Mouse (Mus musculus) heart, embryonic 13.5 days (tissue): ENCODE results near the gene Ypel1. TPM values are rescaled to one million over a fixed set of nuclear protein-coding genes. Genes with fewer than 3 reads are reported as not detected.

ENCODE experiments used
- ATAC-seq: fragments of 200-750 bp; cut with Nextera tagmentation; 2 replicates; pipeline ENCODE4 v1.8.0; 2017; ENCODE audit warnings: moderate TSS enrichment; ENCODE audit not compliant: insufficient number of reproducible peaks, low FRiP score, low TSS enrichment; ENCODE audit errors: extremely low read depth
- H3K27ac ChIP-seq: fragments of 300-500 bp; sonication (generic); replicated peaks from 2 replicates; pipeline ENCODE4 v1.5.1; 2015; ENCODE audit warnings: moderate library complexity, mild to moderate bottlenecking, inconsistent platforms
- H3K27me3 ChIP-seq: fragments of 300-500 bp; sonication (generic); replicated peaks from 2 replicates; pipeline ENCODE4 v1.6.1; 2015; ENCODE audit warnings: mild to moderate bottlenecking, inconsistent platforms
- H3K36me3 ChIP-seq: fragments of 300-500 bp; sonication (generic); 2 replicates; pipeline ENCODE4 v1.6.1; 2015; ENCODE audit warnings: mild to moderate bottlenecking, inconsistent platforms
- H3K4me1 ChIP-seq: fragments of 300-500 bp; sonication (generic); 2 replicates; pipeline ENCODE4 v1.6.1; 2015; ENCODE audit warnings: inconsistent platforms
- H3K4me2 ChIP-seq: fragments of 300-500 bp; sonication (generic); 2 replicates; pipeline ENCODE4 v1.6.1; 2015; ENCODE audit warnings: inconsistent platforms, mild to moderate bottlenecking, moderate library complexity
- H3K4me3 ChIP-seq: fragments of 300-500 bp; sonication (generic); 2 replicates; pipeline ENCODE4 v1.5.1; 2015; ENCODE audit warnings: moderate library complexity, mild to moderate bottlenecking, inconsistent platforms
- H3K9ac ChIP-seq: fragments of 300-500 bp; sonication (generic); 2 replicates; pipeline ENCODE4 v1.6.1; 2015; ENCODE audit warnings: inconsistent platforms, mild to moderate bottlenecking, moderate library complexity
- H3K9me3 ChIP-seq: fragments of 300-500 bp; sonication (generic); 2 replicates; pipeline ENCODE4 v1.6.1; 2016; ENCODE audit warnings: inconsistent platforms
- WGBS: fragments of 180-500 bp; shearing (Covaris S2); methylation state at CpG from one replicate; pipeline ENCODE4 v1.1.7; 2015; ENCODE audit warnings: mixed read lengths; 5-methylcytosine and 5-hydroxymethylcytosine counted together
- polyA plus RNA-seq: library from polyadenylated mRNA; unstranded; fragments of >200 nt; fragmentation: Nextera tagmentation; extraction: Ambion mirVana; gene quantifications from 2 replicates; pipeline ENCODE4 v1.2.1, GENCODE M21; 2015

Gene Ypel1
- polyA plus RNA-seq = 13.7 and 16.8 TPM in 2 replicates

- 0 out of 2 replicates have a peak, but pooled peaks cover under 1% of the 10 kb centered on the region for H3K36me3 ChIP-seq
- no peaks in the 10 kb centered on the region; the same call in 1 of the 2 replicates for H3K27me3 ChIP-seq
- H3K4me3 ChIP-seq = peak within 1 kb of the TSS; percentile 82
- WGBS = under 1% methylated on average over 74 of the region's 76 CpGs
- peak within 1 kb of the TSS; percentile 89 for H3K9ac ChIP-seq
- no peaks in the 10 kb centered on the region for H3K9me3 ChIP-seq
- H3K27ac ChIP-seq = peak within 1 kb of the TSS; percentile 85
- H3K4me1 ChIP-seq = peaks cover 9% of the 10 kb centered on the region
- peak within 1 kb of the TSS; percentile 89 for H3K4me2 ChIP-seq
- peak; percentile 78 for ATAC-seq
Observed at GRCm38 (mm10) chr16:17069511-17070443, at the start of gene Ypel1. Gene Ypel1 (plus strand): TSS chr16:17069696.

DNA sequence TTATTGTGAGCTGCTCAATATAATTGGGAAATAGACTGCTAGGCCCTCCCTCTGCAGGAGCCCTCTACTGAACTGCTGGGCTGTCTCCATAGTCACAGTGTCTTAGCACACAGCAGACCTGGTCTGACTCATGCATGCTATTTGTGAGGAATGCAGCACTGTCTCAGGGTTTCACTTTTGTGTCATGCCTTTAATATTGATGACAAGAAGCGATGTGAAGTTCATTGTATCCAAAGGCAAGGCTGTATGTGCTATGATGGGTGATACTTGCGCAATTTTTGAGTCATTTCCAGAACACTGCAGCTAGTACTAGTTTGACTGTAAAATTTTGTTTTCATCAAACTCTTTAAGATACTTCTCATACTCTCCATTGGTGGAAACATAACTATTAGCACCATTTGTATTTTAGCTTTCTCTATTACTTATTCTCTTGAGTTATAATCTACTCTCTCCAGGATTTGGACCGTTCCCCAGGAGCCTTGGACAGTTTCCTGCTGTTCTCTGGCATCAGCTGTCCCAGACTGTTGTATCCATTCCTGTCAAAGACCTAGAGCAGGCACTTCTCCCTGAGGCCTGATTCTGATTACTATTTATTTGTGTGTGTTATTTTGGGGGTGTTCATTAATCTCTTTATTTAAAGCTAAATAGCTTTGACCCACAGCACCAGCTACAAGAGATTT, 44.9 kb upstream of the Ypel1 start:
- H3K27me3 ChIP-seq = no peaks in the 10 kb centered on the region
- no peak overlapping the region for H3K9ac ChIP-seq
- H3K4me2 ChIP-seq = no peak overlapping the region
- WGBS = 80% methylated on average over 3 of the region's 3 CpGs
- no peaks in the 10 kb centered on the region for H3K4me1 ChIP-seq
- H3K4me3 ChIP-seq = no peak overlapping the region
- H3K9me3 ChIP-seq = no peaks in the 10 kb centered on the region
- ATAC-seq = no peak
- H3K27ac ChIP-seq = no peak overlapping the region
- H3K36me3 ChIP-seq = peaks cover 85% of the 10 kb centered on the region

- H3K4me2 ChIP-seq = no peak overlapping the region
- ATAC-seq = no peak
- no peaks in the 10 kb centered on the region for H3K9me3 ChIP-seq
- H3K4me1 ChIP-seq = no peaks in the 10 kb centered on the region
- WGBS = 86% methylated on average over 4 of the region's 4 CpGs
- H3K9ac ChIP-seq = no peak overlapping the region
- peaks cover 85% of the 10 kb centered on the region for H3K36me3 ChIP-seq
- H3K27ac ChIP-seq = no peak overlapping the region
- H3K27me3 ChIP-seq = no peaks in the 10 kb centered on the region
- H3K4me3 ChIP-seq = no peak overlapping the region
Observed at GRCm38 (mm10) chr16:17029971-17030695, 39.4 kb upstream of the Ypel1 start.

DNA sequence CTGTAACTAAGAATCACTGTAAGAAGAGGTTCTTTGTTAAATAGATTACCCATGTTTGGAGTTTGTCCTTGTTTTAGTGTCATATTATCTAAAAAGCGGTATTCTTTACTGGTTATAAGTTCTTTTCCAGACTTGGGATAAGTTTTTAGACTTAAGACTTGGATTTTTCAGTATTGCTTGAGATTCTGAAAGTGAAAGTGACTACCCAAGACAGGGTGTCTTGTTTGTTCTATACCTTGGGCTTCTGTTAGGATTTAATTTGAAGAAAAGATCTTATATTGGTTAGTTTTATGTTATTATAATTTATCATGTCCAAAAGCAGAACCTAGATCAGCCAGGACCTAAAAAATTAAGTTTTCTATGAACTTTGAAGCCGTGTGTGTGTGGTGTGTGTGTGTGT, 35.7 kb upstream of the Ypel1 start:
- Histone ChIP-seq H3K4me2 (no peak overlapping the region), H3K4me3 (no peak overlapping the region), H3K27ac (no peak overlapping the region), H3K36me3 (peaks cover 89% of the 10 kb centered on the region), H3K9ac (no peak overlapping the region), H3K9me3 (no peaks in the 10 kb centered on the region), H3K4me1 (no peaks in the 10 kb centered on the region), H3K27me3 (no peaks in the 10 kb centered on the region)
- 93% methylated on average over 2 of the region's 2 CpGs for WGBS
- ATAC-seq = no peak

GRCm38 (mm10) chr16:17040716-17041115, 28.8 kb upstream of the Ypel1 start:
- 93% methylated on average over 3 of the region's 3 CpGs for WGBS

DNA sequence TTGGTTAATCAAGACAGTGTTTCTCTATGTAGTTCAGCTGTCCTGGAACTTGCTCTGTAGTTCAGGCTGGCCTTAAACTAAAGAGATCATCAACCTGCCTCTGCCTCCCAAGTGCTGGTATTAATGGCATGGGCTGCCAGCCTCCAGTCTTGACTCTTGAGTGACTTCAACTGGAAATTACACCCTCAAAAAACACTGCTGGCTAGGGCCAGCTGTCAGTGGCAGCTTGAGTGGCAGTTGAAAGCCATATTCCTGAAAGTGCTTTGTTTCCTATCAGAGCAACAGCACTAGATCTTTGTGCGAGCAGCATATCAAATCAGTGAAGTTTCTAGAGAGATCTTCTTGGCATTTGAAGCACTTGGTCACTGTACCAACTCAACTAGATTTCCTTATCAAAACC, 28.1 kb upstream of the Ypel1 start:
- ATAC-seq = no peak
- Histone ChIP-seq H3K4me1 (peaks cover 5% of the 10 kb centered on the region; the same call in 1 of the 2 replicates), H3K27ac (no peak overlapping the region), H3K9ac (no peak overlapping the region), H3K36me3 (peaks cover 96% of the 10 kb centered on the region), H3K4me3 (no peak overlapping the region), H3K27me3 (no peaks in the 10 kb centered on the region), H3K9me3 (no peaks in the 10 kb centered on the region), H3K4me2 (no peak overlapping the region)
- 71% methylated on average over 1 of the region's 1 CpGs for WGBS

More at GRCm38 (mm10) chr16:17040716-17041115, 28.8 kb upstream of the Ypel1 start:
- Histone ChIP-seq H3K4me3 (no peak overlapping the region), H3K27me3 (no peaks in the 10 kb centered on the region), H3K9me3 (no peaks in the 10 kb centered on the region), H3K4me2 (no peak overlapping the region), H3K9ac (no peak overlapping the region), H3K4me1 (peaks cover 5% of the 10 kb centered on the region; the same call in 1 of the 2 replicates), H3K27ac (no peak overlapping the region), H3K36me3 (peaks cover 96% of the 10 kb centered on the region)
- no peak for ATAC-seq

- Histone ChIP-seq H3K27ac (no peak overlapping the region), H3K4me3 (no peak overlapping the region), H3K4me2 (no peak overlapping the region), H3K36me3 (peaks cover 91% of the 10 kb centered on the region), H3K9me3 (no peaks in the 10 kb centered on the region), H3K9ac (no peak overlapping the region), H3K27me3 (no peaks in the 10 kb centered on the region), H3K4me1 (peaks cover 5% of the 10 kb centered on the region; the same call in 1 of the 2 replicates)
- 87% methylated on average over 3 of the region's 3 CpGs for WGBS
- ATAC-seq = no peak
Observed at GRCm38 (mm10) chr16:17044320-17044719, 25.2 kb upstream of the Ypel1 start.

- 89% methylated on average over 3 of the region's 3 CpGs for WGBS
Observed at GRCm38 (mm10) chr16:17045287-17045686, 24.2 kb upstream of the Ypel1 start.

GRCm38 (mm10) chr16:17049886-17050285, 19.6 kb upstream of the Ypel1 start:
- ATAC-seq = no peak
- 86% methylated on average over 1 of the region's 1 CpGs for WGBS
- no peak overlapping the region for H3K27ac ChIP-seq

More at GRCm38 (mm10) chr16:17045287-17045686, 24.2 kb upstream of the Ypel1 start:
- Histone ChIP-seq H3K4me3 (no peak overlapping the region), H3K27ac (no peak overlapping the region), H3K4me1 (peaks cover 5% of the 10 kb centered on the region; the same call in 1 of the 2 replicates), H3K36me3 (peaks cover 91% of the 10 kb centered on the region), H3K9ac (no peak overlapping the region), H3K9me3 (no peaks in the 10 kb centered on the region), H3K27me3 (no peaks in the 10 kb centered on the region), H3K4me2 (no peak overlapping the region)
- no peak for ATAC-seq

GRCm38 (mm10) chr16:17052087-17052486, 17.4 kb upstream of the Ypel1 start:
- no peak overlapping the region for H3K9ac ChIP-seq
- no peaks in the 10 kb centered on the region for H3K27me3 ChIP-seq
- no peak overlapping the region for H3K4me3 ChIP-seq
- 66% methylated on average over 7 of the region's 7 CpGs for WGBS
- H3K36me3 ChIP-seq = peaks cover 30% of the 10 kb centered on the region
- no peaks in the 10 kb centered on the region for H3K9me3 ChIP-seq
- peak overlapping the region; percentile 19; the same call in 1 of the 2 replicates for H3K4me2 ChIP-seq
- ATAC-seq = no peak
- H3K4me1 ChIP-seq = peaks cover 7% of the 10 kb centered on the region; the same call in 1 of the 2 replicates
- H3K27ac ChIP-seq = no peak overlapping the region

More at GRCm38 (mm10) chr16:17049886-17050285, 19.6 kb upstream of the Ypel1 start:
- H3K4me1 ChIP-seq = peaks cover 12% of the 10 kb centered on the region
- no peak overlapping the region for H3K4me3 ChIP-seq
- peaks cover 48% of the 10 kb centered on the region for H3K36me3 ChIP-seq
- no peaks in the 10 kb centered on the region for H3K27me3 ChIP-seq
- H3K9ac ChIP-seq = no peak overlapping the region
- no peaks in the 10 kb centered on the region for H3K9me3 ChIP-seq
- H3K4me2 ChIP-seq = no peak overlapping the region

- Histone ChIP-seq H3K4me3 (no peak overlapping the region), H3K4me1 (peaks cover 7% of the 10 kb centered on the region; the same call in 1 of the 2 replicates), H3K9me3 (no peaks in the 10 kb centered on the region), H3K27ac (no peak overlapping the region), H3K27me3 (no peaks in the 10 kb centered on the region), H3K9ac (no peak overlapping the region), H3K4me2 (no peak overlapping the region), H3K36me3 (peaks cover 14% of the 10 kb centered on the region)
- WGBS = 57% methylated on average over 3 of the region's 3 CpGs
- no peak for ATAC-seq
Observed at GRCm38 (mm10) chr16:17053903-17054302, 15.6 kb upstream of the Ypel1 start.
